Mouse (Mus musculus): Measurements from ENCODE around the gene Ephb1. TPM values are rescaled to one million over a fixed set of nuclear protein-coding genes. Genes with fewer than 3 reads are reported as not detected.

The Ephb1 gene
- polyA plus RNA-seq, 1 experiment from 2014 or later = 38.8 TPM

DNA sequence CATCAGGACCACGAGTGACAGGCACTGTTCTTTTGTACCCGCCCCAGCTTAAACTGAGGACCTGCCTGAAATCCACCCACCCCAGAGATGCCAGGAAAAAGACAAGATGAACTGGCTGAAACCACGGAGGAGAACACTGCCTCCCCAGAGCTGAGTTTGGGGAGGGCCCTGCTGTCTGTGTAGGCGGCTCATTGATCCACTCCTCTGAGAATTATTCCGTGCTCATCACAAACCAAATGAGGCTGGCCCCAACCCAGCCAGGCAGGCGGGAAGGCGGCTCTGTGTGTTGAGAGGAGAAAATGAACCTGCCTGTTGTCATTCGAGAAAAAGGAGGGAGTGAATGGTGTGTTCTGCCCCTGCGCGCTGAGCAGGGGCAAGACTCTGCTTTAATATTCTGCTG, 2.8 kb downstream of the Ephb1 start:
- no peak for ATAC-seq (ENCODE audit: low FRiP score)
- H3K27me3 ChIP-seq (replicated peaks) = peaks cover 29% of the 10 kb centered on the region
- peak overlapping the region; percentile 81 for H3K9ac ChIP-seq (replicated peaks)
- peak overlapping the region; percentile 76 for H3K4me3 ChIP-seq (replicated peaks)
- no peaks in the 10 kb centered on the region for H3K9me3 ChIP-seq (replicated peaks)
- WGBS = 4% methylated on average over 10 of the region's 10 CpGs
- peak overlapping the region; percentile 87 for H3K4me2 ChIP-seq
- peak overlapping the region; percentile 84 for H3K27ac ChIP-seq (replicated peaks)
- peaks cover 39% of the 10 kb centered on the region for H3K4me1 ChIP-seq
- H3K36me3 ChIP-seq = no peaks in the 10 kb centered on the region

DNA sequence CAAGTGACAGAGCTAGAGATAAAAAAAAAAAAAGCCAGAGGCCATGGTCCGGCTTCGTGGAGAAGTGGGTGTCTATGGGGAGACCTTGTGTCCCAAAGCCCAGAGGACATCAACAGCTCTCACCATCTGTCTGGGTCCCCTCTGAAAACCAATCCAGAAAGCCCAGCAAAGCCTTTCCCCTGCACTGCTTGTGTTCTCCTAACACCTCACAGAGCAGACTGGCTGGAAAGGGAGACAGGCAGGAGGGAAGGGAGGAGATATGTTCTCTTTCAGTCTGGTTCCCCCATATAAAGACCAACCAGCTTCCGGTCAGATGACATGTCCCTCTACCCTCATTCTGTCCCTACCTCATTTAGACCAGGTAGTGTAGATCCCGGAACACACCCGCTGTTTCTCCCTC, 3.3 kb downstream of the Ephb1 start:
- peaks cover 41% of the 10 kb centered on the region for H3K4me1 ChIP-seq
- ATAC-seq (ENCODE audit: low FRiP score) = no peak
- peak overlapping the region; percentile 87 for H3K4me2 ChIP-seq
- WGBS = 42% methylated on average over 5 of the region's 5 CpGs
- H3K27me3 ChIP-seq (replicated peaks) = peaks cover 24% of the 10 kb centered on the region
- 0 out of 2 replicates have a peak overlapping the region, but pooled peaks have one; percentile 81 for H3K9ac ChIP-seq (replicated peaks)
- no peaks in the 10 kb centered on the region for H3K9me3 ChIP-seq (replicated peaks)
- 0 out of 2 replicates have a peak overlapping the region, but pooled peaks have one; percentile 84 for H3K27ac ChIP-seq (replicated peaks)
- H3K36me3 ChIP-seq = no peaks in the 10 kb centered on the region
- H3K4me3 ChIP-seq (replicated peaks) = peak overlapping the region; percentile 76

DNA sequence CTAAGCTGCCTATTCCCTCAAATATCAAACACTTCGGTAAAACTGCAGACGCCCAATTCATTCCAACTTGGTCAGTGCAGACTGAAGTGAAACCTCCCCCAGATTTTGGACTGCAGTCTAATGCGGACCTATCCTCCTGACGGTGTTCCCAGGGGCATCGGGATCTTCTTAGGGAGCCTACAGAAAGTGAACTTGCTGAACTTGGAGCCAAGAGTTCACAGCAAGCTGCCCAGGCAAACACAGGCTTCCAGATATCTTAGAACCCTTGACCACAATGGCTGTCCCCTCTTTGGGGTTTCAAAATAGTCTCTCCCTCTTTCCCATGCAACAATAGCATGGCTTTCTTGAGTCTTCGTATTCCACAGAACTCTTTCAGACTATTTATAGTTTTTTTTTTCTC, 3.8 kb downstream of the Ephb1 start:
- H3K9ac ChIP-seq (replicated peaks) = no peak overlapping the region
- H3K27me3 ChIP-seq (replicated peaks) = peaks cover 19% of the 10 kb centered on the region
- no peak overlapping the region for H3K4me3 ChIP-seq (replicated peaks)
- H3K4me1 ChIP-seq = peaks cover 45% of the 10 kb centered on the region
- H3K9me3 ChIP-seq (replicated peaks) = no peaks in the 10 kb centered on the region
- 85% methylated on average over 6 of the region's 6 CpGs for WGBS
- no peak overlapping the region for H3K27ac ChIP-seq (replicated peaks)
- H3K36me3 ChIP-seq = no peaks in the 10 kb centered on the region
- ATAC-seq (ENCODE audit: low FRiP score) = no peak
- peak overlapping the region; percentile 87 for H3K4me2 ChIP-seq

DNA sequence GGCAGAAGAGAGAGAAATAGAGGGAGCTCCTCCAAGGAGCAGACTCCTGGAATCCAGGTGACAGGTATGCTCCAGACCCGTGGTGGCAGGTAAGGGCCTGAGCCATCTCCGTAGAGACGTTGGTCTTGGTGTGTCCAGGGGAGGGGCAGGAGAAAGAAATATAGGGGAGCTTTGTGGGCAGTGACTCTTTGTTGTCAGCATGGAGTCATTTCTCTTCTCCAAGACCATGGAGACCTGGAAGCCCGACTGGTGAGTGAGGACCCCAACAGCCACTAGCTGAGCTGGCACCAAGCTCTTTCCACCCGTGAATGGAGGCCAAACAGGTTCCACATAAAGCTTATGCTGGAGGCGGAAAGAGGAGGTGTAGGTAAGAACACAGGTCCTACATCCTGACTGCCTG, 4.4 kb downstream of the Ephb1 start:
- Histone ChIP-seq H3K4me2 (no peak overlapping the region), H3K36me3 (no peaks in the 10 kb centered on the region), H3K9ac (replicated peaks) (no peak overlapping the region), H3K27ac (replicated peaks) (no peak overlapping the region), H3K27me3 (replicated peaks) (peaks cover 13% of the 10 kb centered on the region), H3K4me3 (replicated peaks) (no peak overlapping the region), H3K4me1 (peaks cover 51% of the 10 kb centered on the region), H3K9me3 (replicated peaks) (no peaks in the 10 kb centered on the region)
- 81% methylated on average over 6 of the region's 6 CpGs for WGBS
- ATAC-seq (ENCODE audit: low FRiP score) = no peak

DNA sequence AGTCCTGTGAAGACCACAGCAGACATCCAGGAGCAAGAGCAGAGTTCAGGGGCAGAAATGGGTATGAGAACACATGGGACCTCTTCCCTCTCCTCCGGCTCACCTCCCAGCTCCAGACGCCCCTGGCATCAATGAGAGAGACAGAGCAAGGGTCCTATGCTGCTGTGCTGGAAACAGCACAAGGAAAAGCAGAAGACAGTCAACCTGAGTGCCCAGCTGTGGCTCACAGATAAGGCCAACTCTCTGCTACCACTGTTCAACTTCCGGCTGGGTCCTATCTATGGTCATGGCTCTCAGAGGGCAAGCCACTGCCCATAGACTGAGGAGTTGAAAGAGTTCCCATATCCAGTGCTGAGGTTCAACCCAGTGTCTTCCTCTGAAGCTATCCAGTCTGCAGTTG, 7.7 kb downstream of the Ephb1 start:
- no peak overlapping the region for H3K27ac ChIP-seq (replicated peaks)
- peaks cover 36% of the 10 kb centered on the region for H3K4me1 ChIP-seq
- no peaks in the 10 kb centered on the region for H3K36me3 ChIP-seq
- H3K4me3 ChIP-seq (replicated peaks) = no peak overlapping the region
- no peak overlapping the region for H3K9ac ChIP-seq (replicated peaks)
- WGBS = 90% methylated on average over 3 of the region's 3 CpGs
- no peak overlapping the region for H3K4me2 ChIP-seq
- peaks cover 13% of the 10 kb centered on the region for H3K27me3 ChIP-seq (replicated peaks)
- ATAC-seq (ENCODE audit: low FRiP score) = no peak
- no peaks in the 10 kb centered on the region for H3K9me3 ChIP-seq (replicated peaks)

DNA sequence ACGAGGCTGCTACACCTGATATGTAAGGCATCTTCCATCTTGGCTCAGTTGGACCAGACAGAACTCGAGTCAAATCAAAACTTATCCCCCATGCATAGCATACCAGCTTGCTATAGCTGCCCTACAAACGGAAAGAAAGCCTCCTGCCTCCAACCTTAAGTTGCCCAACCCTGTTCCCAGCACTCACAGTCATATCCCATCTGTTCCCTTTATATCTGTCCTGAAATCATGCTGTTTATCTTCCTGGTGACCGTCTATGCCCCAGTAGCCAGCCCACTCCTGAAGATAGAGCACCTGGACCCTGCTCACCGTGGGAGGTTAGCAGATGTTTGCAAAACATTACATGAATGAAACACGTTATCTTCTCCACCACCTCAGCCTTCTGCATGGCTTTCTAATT, 9.0 kb downstream of the Ephb1 start:
- H3K4me3 ChIP-seq (replicated peaks) = no peak overlapping the region
- H3K27ac ChIP-seq (replicated peaks) = no peak overlapping the region
- H3K4me2 ChIP-seq = no peak overlapping the region
- ATAC-seq (ENCODE audit: low FRiP score) = no peak
- H3K9ac ChIP-seq (replicated peaks) = no peak overlapping the region
- no peaks in the 10 kb centered on the region for H3K36me3 ChIP-seq
- peaks cover 29% of the 10 kb centered on the region for H3K4me1 ChIP-seq
- 56% methylated on average over 6 of the region's 6 CpGs for WGBS
- peaks cover 13% of the 10 kb centered on the region for H3K27me3 ChIP-seq (replicated peaks)
- no peaks in the 10 kb centered on the region for H3K9me3 ChIP-seq (replicated peaks)

DNA sequence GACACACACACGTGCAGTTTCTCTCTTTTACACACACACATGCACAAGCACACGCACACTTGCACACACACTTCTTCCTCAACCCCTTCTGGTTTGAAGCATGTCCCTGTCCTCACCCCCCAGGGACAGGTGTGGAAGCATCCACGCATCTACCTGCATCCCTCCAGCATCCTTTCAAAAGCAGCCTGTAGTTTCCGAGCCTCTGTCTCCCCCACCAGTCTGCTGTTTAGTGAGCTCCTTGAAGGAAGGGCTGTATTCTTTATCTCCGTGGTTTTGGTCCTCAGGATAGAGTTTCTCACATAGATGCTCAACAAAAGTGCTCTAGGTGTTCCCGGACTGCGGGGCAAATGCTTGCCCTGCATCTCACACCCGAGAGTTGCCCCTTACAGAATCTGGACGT, 9.4 kb downstream of the Ephb1 start:
- Histone ChIP-seq H3K4me1 (peaks cover 26% of the 10 kb centered on the region), H3K27me3 (replicated peaks) (peaks cover 10% of the 10 kb centered on the region), H3K9ac (replicated peaks) (no peak overlapping the region), H3K4me3 (replicated peaks) (no peak overlapping the region), H3K9me3 (replicated peaks) (no peaks in the 10 kb centered on the region), H3K36me3 (no peaks in the 10 kb centered on the region), H3K4me2 (no peak overlapping the region), H3K27ac (replicated peaks) (no peak overlapping the region)
- no peak for ATAC-seq (ENCODE audit: low FRiP score)
- 80% methylated on average over 9 of the region's 9 CpGs for WGBS

DNA sequence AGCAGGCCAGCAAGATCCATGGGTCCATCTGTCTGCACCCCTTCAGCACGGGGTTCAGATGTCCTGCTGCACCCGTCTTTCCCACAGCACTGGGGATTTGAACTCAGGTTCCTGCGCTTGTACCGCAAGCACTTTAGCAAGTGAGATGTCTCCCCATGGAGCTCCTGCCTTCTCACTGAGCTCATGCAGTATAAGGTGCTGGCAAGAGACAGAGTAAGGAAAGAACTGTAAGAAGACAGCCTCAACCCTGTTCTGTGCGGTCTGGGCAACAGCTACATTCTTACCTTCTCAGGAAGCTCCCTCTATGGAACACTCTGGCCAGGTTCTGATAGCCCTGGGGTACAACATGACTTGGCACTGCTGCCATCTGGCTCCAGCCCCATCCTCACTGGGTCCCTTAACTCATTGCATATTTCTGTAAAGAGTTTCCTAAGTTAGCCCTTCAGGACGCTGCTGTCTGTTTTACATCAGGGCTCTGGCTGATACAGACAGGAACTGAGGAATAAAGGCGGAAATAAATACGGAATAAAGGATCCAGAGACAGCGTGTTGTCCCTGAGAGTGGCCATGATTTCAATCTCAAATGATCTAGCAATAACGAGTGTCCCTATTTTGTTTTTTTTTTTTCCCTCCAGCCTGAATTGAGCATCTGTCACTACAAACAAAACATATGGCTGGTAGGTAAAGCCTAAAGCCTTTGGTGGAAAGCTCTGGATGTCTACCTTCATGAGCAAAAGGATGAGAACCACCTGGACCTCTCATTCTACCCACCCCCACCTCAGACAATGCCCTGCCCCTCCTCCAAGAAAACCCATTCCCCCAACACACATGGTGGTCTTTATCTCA, 10.2 kb downstream of the Ephb1 start:
- Histone ChIP-seq H3K4me2 (no peak overlapping the region), H3K9me3 (replicated peaks) (no peaks in the 10 kb centered on the region), H3K4me1 (peaks cover 25% of the 10 kb centered on the region), H3K27me3 (replicated peaks) (peaks cover 7% of the 10 kb centered on the region; the same call in 1 of the 2 replicates), H3K9ac (replicated peaks) (no peak overlapping the region), H3K27ac (replicated peaks) (no peak overlapping the region), H3K4me3 (replicated peaks) (no peak overlapping the region), H3K36me3 (no peaks in the 10 kb centered on the region)
- ATAC-seq (ENCODE audit: low FRiP score) = no peak
- WGBS = 74% methylated on average over 10 of the region's 10 CpGs

DNA sequence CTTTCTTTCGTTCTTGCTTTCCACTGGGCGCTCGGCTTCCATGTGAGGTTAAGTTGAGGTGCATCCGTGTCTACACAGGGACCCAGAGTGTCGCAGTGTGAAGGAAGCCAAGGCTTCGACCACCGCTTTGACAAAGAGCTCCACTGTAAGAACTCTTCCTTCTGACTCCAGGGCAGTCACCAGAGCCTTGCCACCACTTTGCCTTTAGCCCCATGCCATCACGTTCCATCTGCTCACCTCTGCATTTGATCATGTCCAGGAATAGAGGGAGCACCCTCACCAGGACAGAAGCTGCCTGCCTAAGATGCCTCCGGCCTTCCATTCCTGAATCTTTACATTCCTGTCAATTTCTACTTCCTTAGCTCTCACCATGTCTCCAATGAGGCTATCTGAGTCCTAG, 11.4 kb downstream of the Ephb1 start:
- Histone ChIP-seq H3K27me3 (replicated peaks) (0 out of 2 replicates have a peak, but pooled peaks cover 3% of the 10 kb centered on the region), H3K4me1 (peaks cover 21% of the 10 kb centered on the region; the same call in 1 of the 2 replicates), H3K9ac (replicated peaks) (no peak overlapping the region), H3K4me3 (replicated peaks) (no peak overlapping the region), H3K4me2 (no peak overlapping the region), H3K27ac (replicated peaks) (no peak overlapping the region), H3K36me3 (no peaks in the 10 kb centered on the region), H3K9me3 (replicated peaks) (no peaks in the 10 kb centered on the region)
- ATAC-seq (ENCODE audit: low FRiP score) = no peak
- WGBS = 96% methylated on average over 9 of the region's 9 CpGs

DNA sequence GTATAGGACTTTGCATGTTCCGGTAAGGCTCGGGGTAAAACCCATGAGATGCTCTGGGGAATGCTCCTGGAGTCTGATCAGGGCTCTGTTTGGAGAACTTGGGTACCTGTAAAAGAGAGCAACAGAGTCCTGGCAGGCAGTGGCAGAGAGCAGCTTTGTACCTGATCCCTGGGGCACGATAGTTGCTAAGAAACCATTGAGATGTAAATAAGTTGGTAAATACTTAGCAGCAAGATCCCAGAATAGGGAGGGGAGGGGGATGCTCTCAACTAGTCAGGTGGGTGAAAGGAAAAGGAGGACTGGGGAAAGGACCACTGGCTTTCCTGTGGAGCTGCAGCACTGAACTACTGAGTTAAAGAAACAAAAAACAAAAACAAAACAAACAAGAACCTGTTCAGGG, 12.5 kb downstream of the Ephb1 start:
- peaks cover 21% of the 10 kb centered on the region; the same call in 1 of the 2 replicates for H3K4me1 ChIP-seq
- WGBS = 53% methylated on average over 3 of the region's 3 CpGs
- H3K4me2 ChIP-seq = no peak overlapping the region
- H3K27ac ChIP-seq (replicated peaks) = no peak overlapping the region
- H3K4me3 ChIP-seq (replicated peaks) = no peak overlapping the region
- no peaks in the 10 kb centered on the region for H3K27me3 ChIP-seq (replicated peaks)
- H3K9ac ChIP-seq (replicated peaks) = no peak overlapping the region
- H3K9me3 ChIP-seq (replicated peaks) = no peaks in the 10 kb centered on the region
- H3K36me3 ChIP-seq = no peaks in the 10 kb centered on the region
- ATAC-seq (ENCODE audit: low FRiP score) = no peak

DNA sequence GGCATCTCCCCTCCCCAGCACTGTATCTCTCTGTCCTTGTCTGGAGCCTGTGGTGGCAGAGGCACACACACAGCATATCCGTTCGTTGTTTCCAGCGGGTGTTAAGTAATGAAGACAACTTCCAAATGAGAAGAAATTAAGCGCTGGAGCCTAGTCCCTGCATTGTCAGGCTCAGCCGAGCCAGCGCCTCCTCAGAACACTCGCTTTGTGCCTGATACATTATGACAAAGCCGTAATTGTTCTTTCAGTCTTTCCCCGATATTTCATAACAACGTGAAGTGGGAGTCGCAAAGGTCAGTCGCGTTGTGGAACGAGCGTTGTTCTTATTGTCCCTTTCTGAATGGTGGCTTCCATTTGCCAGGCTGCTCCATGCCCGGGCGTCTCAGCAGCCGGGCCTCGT, 13.7 kb downstream of the Ephb1 start:
- no peak overlapping the region for H3K4me2 ChIP-seq
- H3K9ac ChIP-seq (replicated peaks) = no peak overlapping the region
- no peaks in the 10 kb centered on the region for H3K9me3 ChIP-seq (replicated peaks)
- no peak for ATAC-seq (ENCODE audit: low FRiP score)
- peaks cover 16% of the 10 kb centered on the region; the same call in 1 of the 2 replicates for H3K4me1 ChIP-seq
- H3K27me3 ChIP-seq (replicated peaks) = no peaks in the 10 kb centered on the region
- WGBS = 61% methylated on average over 19 of the region's 19 CpGs
- H3K36me3 ChIP-seq = no peaks in the 10 kb centered on the region
- no peak overlapping the region for H3K4me3 ChIP-seq (replicated peaks)
- no peak overlapping the region for H3K27ac ChIP-seq (replicated peaks)

DNA sequence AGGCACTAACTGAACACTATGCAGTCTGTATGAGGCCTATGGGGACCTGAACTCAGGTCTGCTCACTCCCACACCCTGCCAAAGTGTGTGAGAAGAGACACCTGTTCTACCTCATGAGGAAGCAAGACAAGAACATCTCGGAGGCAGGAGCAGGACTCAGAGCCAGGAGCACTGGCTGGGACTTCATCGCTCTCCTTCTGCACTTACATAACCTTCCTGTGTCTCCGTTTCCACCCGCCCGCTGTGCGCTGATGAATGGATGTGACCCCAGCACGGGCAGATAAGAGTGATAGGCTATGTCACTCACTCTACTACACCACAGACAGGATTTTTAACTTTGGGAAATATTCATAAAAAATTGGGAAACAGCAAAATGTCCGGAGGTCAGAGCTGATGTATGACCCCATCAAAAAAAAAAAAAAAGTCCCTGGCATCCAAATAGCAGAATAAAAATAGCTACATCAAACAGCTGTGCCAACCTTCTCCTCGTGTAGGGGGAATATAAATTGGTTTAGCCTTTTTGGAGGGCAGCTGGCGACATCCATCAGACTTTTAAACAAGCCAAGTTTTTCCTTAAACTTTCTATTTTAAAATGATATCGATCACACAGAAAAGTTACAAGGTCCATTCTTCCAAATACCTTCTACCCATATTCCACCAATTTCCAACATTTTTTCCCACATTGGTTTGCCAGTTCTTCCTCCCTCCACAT, 18.8 kb downstream of the Ephb1 start:
- no peaks in the 10 kb centered on the region for H3K36me3 ChIP-seq
- no peak overlapping the region for H3K9ac ChIP-seq (replicated peaks)
- H3K27me3 ChIP-seq (replicated peaks) = no peaks in the 10 kb centered on the region
- no peak overlapping the region for H3K4me3 ChIP-seq (replicated peaks)
- no peaks in the 10 kb centered on the region for H3K9me3 ChIP-seq (replicated peaks)
- no peaks in the 10 kb centered on the region for H3K4me1 ChIP-seq
- 83% methylated on average over 11 of the region's 11 CpGs for WGBS
- no peak overlapping the region for H3K27ac ChIP-seq (replicated peaks)
- ATAC-seq (ENCODE audit: low FRiP score) = no peak
- H3K4me2 ChIP-seq = no peak overlapping the region
